Mouse (Mus musculus): ENCODE data around the gene A130010J15Rik. TPM values are rescaled to one million over a fixed set of nuclear protein-coding genes. Genes with fewer than 3 reads are reported as not detected.

The A130010J15Rik gene
- polyA plus RNA-seq, 1 experiment from 2014 or later: 11.9 TPM

- Histone ChIP-seq H3K4me3 (ENCODE audit: low read depth, low read length) (no peak overlapping the region), H3K4me1 (ENCODE audit: control insufficient read depth, insufficient read depth, low read length) (no peaks in the 10 kb centered on the region), H3K27ac (ENCODE audit: low read depth, low read length) (no peak overlapping the region), H3K9ac (ENCODE audit: low read depth, low read length) (no peak overlapping the region), H3K36me3 (ENCODE audit: control insufficient read depth, insufficient read depth, low read length) (no peaks in the 10 kb centered on the region), H3K4me2 (no peak overlapping the region), H3K9me3 (replicated peaks; ENCODE audit: control insufficient read depth, low read length) (no peaks in the 10 kb centered on the region), H3K27me3 (ENCODE audit: control insufficient read depth, insufficient read depth, low read length) (no peaks in the 10 kb centered on the region; the same call in 1 of the 2 replicates)
- ATAC-seq (replicated peaks; ENCODE audit: insufficient number of reproducible peaks, low FRiP score, low TSS enrichment): no peak
- 65% methylated on average over 4 of the region's 4 CpGs for WGBS (ENCODE audit: insufficient replicate concordance)
Measured at GRCm38 (mm10) chr1:193145101-193145500, 22.7 kb upstream of the A130010J15Rik start.

- Histone ChIP-seq H3K27ac (ENCODE audit: low read depth, low read length) (no peak overlapping the region), H3K9ac (ENCODE audit: low read depth, low read length) (no peak overlapping the region), H3K27me3 (ENCODE audit: control insufficient read depth, insufficient read depth, low read length) (no peaks in the 10 kb centered on the region; the same call in 1 of the 2 replicates), H3K9me3 (replicated peaks; ENCODE audit: control insufficient read depth, low read length) (no peaks in the 10 kb centered on the region), H3K36me3 (ENCODE audit: control insufficient read depth, insufficient read depth, low read length) (no peaks in the 10 kb centered on the region), H3K4me1 (ENCODE audit: control insufficient read depth, insufficient read depth, low read length) (peaks cover 6% of the 10 kb centered on the region), H3K4me2 (no peak overlapping the region), H3K4me3 (ENCODE audit: low read depth, low read length) (no peak overlapping the region)
- no peak for ATAC-seq (replicated peaks; ENCODE audit: insufficient number of reproducible peaks, low FRiP score, low TSS enrichment)
- WGBS (ENCODE audit: insufficient replicate concordance): 66% methylated on average over 1 of the region's 1 CpGs
Measured at GRCm38 (mm10) chr1:193146416-193146815, 21.4 kb upstream of the A130010J15Rik start.

- no peaks in the 10 kb centered on the region for H3K36me3 ChIP-seq (ENCODE audit: control insufficient read depth, insufficient read depth, low read length)
- H3K9me3 ChIP-seq (replicated peaks; ENCODE audit: control insufficient read depth, low read length): no peaks in the 10 kb centered on the region
- no peak overlapping the region for H3K9ac ChIP-seq (ENCODE audit: low read depth, low read length)
- H3K4me2 ChIP-seq: no peak overlapping the region
- peaks cover 24% of the 10 kb centered on the region for H3K4me1 ChIP-seq (ENCODE audit: control insufficient read depth, insufficient read depth, low read length)
- H3K27ac ChIP-seq (ENCODE audit: low read depth, low read length): no peak overlapping the region
- peaks cover 22% of the 10 kb centered on the region for H3K27me3 ChIP-seq (ENCODE audit: control insufficient read depth, insufficient read depth, low read length)
- ATAC-seq (replicated peaks; ENCODE audit: insufficient number of reproducible peaks, low FRiP score, low TSS enrichment): no peak
- 52% methylated on average over 3 of the region's 3 CpGs for WGBS (ENCODE audit: insufficient replicate concordance)
- H3K4me3 ChIP-seq (ENCODE audit: low read depth, low read length): no peak overlapping the region
Measured at GRCm38 (mm10) chr1:193149231-193149630, 18.6 kb upstream of the A130010J15Rik start.

GRCm38 (mm10) chr1:193151134-193151533, 16.7 kb upstream of the A130010J15Rik start:
- peaks cover 27% of the 10 kb centered on the region for H3K27me3 ChIP-seq (ENCODE audit: control insufficient read depth, insufficient read depth, low read length)
- peaks cover 24% of the 10 kb centered on the region for H3K4me1 ChIP-seq (ENCODE audit: control insufficient read depth, insufficient read depth, low read length)
- ATAC-seq (replicated peaks; ENCODE audit: insufficient number of reproducible peaks, low FRiP score, low TSS enrichment): no peak
- no peak overlapping the region; the same call in 1 of the 2 replicates for H3K27ac ChIP-seq (ENCODE audit: low read depth, low read length)
- 30% methylated on average over 7 of the region's 7 CpGs for WGBS (ENCODE audit: insufficient replicate concordance)
- no peak overlapping the region for H3K4me2 ChIP-seq
- no peak overlapping the region for H3K4me3 ChIP-seq (ENCODE audit: low read depth, low read length)
- no peaks in the 10 kb centered on the region for H3K9me3 ChIP-seq (replicated peaks; ENCODE audit: control insufficient read depth, low read length)
- peak overlapping the region; percentile 0; the same call in 1 of the 2 replicates for H3K9ac ChIP-seq (ENCODE audit: low read depth, low read length)
- H3K36me3 ChIP-seq (ENCODE audit: control insufficient read depth, insufficient read depth, low read length): no peaks in the 10 kb centered on the region

GRCm38 (mm10) chr1:193152872-193153271, 15.0 kb upstream of the A130010J15Rik start, which contains the start of gene Irf6:
TSS of gene Irf6 (plus strand) at chr1:193153111.
- peaks cover 27% of the 10 kb centered on the region for H3K27me3 ChIP-seq (ENCODE audit: control insufficient read depth, insufficient read depth, low read length)
- under 1% methylated on average over 30 of the region's 30 CpGs for WGBS (ENCODE audit: insufficient replicate concordance)

GRCm38 (mm10) chr1:193153561-193153960, 14.3 kb upstream of the A130010J15Rik start:
- H3K4me1 ChIP-seq (ENCODE audit: control insufficient read depth, insufficient read depth, low read length): peaks cover 24% of the 10 kb centered on the region
- peak overlapping the region; percentile 66 for H3K4me2 ChIP-seq
- peaks cover 27% of the 10 kb centered on the region for H3K27me3 ChIP-seq (ENCODE audit: control insufficient read depth, insufficient read depth, low read length)
- no peak overlapping the region for H3K9ac ChIP-seq (ENCODE audit: low read depth, low read length)
- H3K9me3 ChIP-seq (replicated peaks; ENCODE audit: control insufficient read depth, low read length): no peaks in the 10 kb centered on the region
- H3K4me3 ChIP-seq (ENCODE audit: low read depth, low read length): peak overlapping the region; percentile 35
- 29% methylated on average over 16 of the region's 16 CpGs for WGBS (ENCODE audit: insufficient replicate concordance)
- ATAC-seq (replicated peaks; ENCODE audit: insufficient number of reproducible peaks, low FRiP score, low TSS enrichment): no peak
- H3K27ac ChIP-seq (ENCODE audit: low read depth, low read length): no peak overlapping the region
- no peaks in the 10 kb centered on the region for H3K36me3 ChIP-seq (ENCODE audit: control insufficient read depth, insufficient read depth, low read length)

More at GRCm38 (mm10) chr1:193152872-193153271, 15.0 kb upstream of the A130010J15Rik start, which contains the start of gene Irf6:
- Histone ChIP-seq H3K9me3 (replicated peaks; ENCODE audit: control insufficient read depth, low read length) (no peaks in the 10 kb centered on the region), H3K4me2 (peak within 1 kb of the TSS; percentile 66), H3K9ac (ENCODE audit: low read depth, low read length) (peak within 1 kb of the TSS; percentile 35; the same call in 1 of the 2 replicates), H3K27ac (ENCODE audit: low read depth, low read length) (no peak within 1 kb of the TSS), H3K4me1 (ENCODE audit: control insufficient read depth, insufficient read depth, low read length) (peaks cover 24% of the 10 kb centered on the region), H3K36me3 (ENCODE audit: control insufficient read depth, insufficient read depth, low read length) (no peaks in the 10 kb centered on the region), H3K4me3 (ENCODE audit: low read depth, low read length) (peak within 1 kb of the TSS; percentile 35)
- peak; percentile 86 for ATAC-seq (replicated peaks; ENCODE audit: insufficient number of reproducible peaks, low FRiP score, low TSS enrichment)

GRCm38 (mm10) chr1:193156316-193157110, 11.3 kb upstream of the A130010J15Rik start:
- Histone ChIP-seq H3K36me3 (ENCODE audit: control insufficient read depth, insufficient read depth, low read length) (no peaks in the 10 kb centered on the region), H3K4me1 (ENCODE audit: control insufficient read depth, insufficient read depth, low read length) (peaks cover 21% of the 10 kb centered on the region), H3K4me3 (ENCODE audit: low read depth, low read length) (no peak overlapping the region), H3K9me3 (replicated peaks; ENCODE audit: control insufficient read depth, low read length) (no peaks in the 10 kb centered on the region), H3K4me2 (no peak overlapping the region), H3K9ac (ENCODE audit: low read depth, low read length) (no peak overlapping the region), H3K27ac (ENCODE audit: low read depth, low read length) (no peak overlapping the region), H3K27me3 (ENCODE audit: control insufficient read depth, insufficient read depth, low read length) (peaks cover 27% of the 10 kb centered on the region)
- 56% methylated on average over 15 of the region's 15 CpGs for WGBS (ENCODE audit: insufficient replicate concordance)
- no peak for ATAC-seq (replicated peaks; ENCODE audit: insufficient number of reproducible peaks, low FRiP score, low TSS enrichment)

GRCm38 (mm10) chr1:193157111-193157492, 10.7 kb upstream of the A130010J15Rik start:
- Histone ChIP-seq H3K27ac (ENCODE audit: low read depth, low read length) (no peak overlapping the region), H3K9ac (ENCODE audit: low read depth, low read length) (no peak overlapping the region), H3K27me3 (ENCODE audit: control insufficient read depth, insufficient read depth, low read length) (peaks cover 25% of the 10 kb centered on the region), H3K4me3 (ENCODE audit: low read depth, low read length) (no peak overlapping the region), H3K9me3 (replicated peaks; ENCODE audit: control insufficient read depth, low read length) (no peaks in the 10 kb centered on the region), H3K4me1 (ENCODE audit: control insufficient read depth, insufficient read depth, low read length) (peaks cover 18% of the 10 kb centered on the region; the same call in 1 of the 2 replicates), H3K4me2 (no peak overlapping the region), H3K36me3 (ENCODE audit: control insufficient read depth, insufficient read depth, low read length) (no peaks in the 10 kb centered on the region)
- WGBS (ENCODE audit: insufficient replicate concordance): 74% methylated on average over 8 of the region's 8 CpGs
- ATAC-seq (replicated peaks; ENCODE audit: insufficient number of reproducible peaks, low FRiP score, low TSS enrichment): no peak
